Mouse (Mus musculus) lung, postnatal 0 days (tissue): ENCODE data around the gene Kat6b.
"Not testable (repeated sequence)": the region's sequence is repeated elsewhere in the genome, so short reads cannot be mapped to it uniquely, and the experiment has no call there.

Source experiments
- CTCF ChIP-seq: IDR thresholded peaks from 2 replicates; pipeline ENCODE4 v1.5.1; 2016; ENCODE audit warnings: antibody characterized with exemption, mild to moderate bottlenecking
- EP300 ChIP-seq: IDR thresholded peaks from 2 replicates; pipeline ENCODE4 v1.6.1; 2016; ENCODE audit warnings: antibody characterized with exemption, mild to moderate bottlenecking, control low read depth

DNA sequence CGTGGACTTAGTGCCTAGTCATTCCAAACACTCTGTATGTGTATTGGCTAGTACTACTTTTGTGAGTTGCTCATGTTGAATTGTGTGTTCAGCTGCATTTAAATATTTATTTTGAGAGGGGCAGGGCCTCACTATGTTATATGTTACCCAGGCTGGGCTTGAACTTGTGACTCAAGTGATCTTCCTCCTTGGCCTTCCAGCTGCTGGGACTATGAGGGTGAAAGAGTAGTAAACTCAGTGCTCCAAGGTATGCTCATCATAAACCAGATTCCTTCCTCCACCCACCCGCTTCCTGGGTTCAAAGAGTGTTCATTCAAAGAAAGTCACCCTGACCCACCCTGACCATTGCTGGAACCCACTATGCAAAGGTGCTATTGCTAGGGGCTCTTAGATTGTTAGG lies 5.9 kb downstream of the Kat6b start:
- TF ChIP-seq CTCF, EP300: not testable (repeated sequence)
